Mouse (Mus musculus) myocyte (in vitro differentiated cells): ENCODE data around the gene Twf2.
A peak's percentile ranks its signal among the peaks of the same experiment; 100 is the strongest.

Experiments
- E2F4 ChIP-seq: IDR thresholded peaks from one replicate; pipeline ENCODE4 v1.6.1; 2011; ENCODE audit warnings: mild to moderate bottlenecking, control low read depth, moderate library complexity; ENCODE audit not compliant: insufficient read depth
- MAX ChIP-seq: IDR thresholded peaks from one replicate; pipeline ENCODE4 v1.6.1; 2011; ENCODE audit warnings: low read depth, mild to moderate bottlenecking, control low read depth
- MYOD1 ChIP-seq, 3 experiments: IDR thresholded peaks; one replicate each; pipeline ENCODE4 v1.6.1; 2011; ENCODE audit warnings: control low read depth in 2 of 3, low read depth in 2 of 3, mild to moderate bottlenecking in 2 of 3, moderate library complexity in 1 of 3; ENCODE audit not compliant: insufficient read length in 2 of 3, control insufficient read depth in 1 of 3
- MYOG ChIP-seq, 3 experiments: IDR thresholded peaks; one replicate each; pipeline ENCODE4 v1.6.1; 2011; ENCODE audit warnings: control low read depth in 2 of 3, low read depth in 2 of 3, mild to moderate bottlenecking in 2 of 3; ENCODE audit not compliant: insufficient read length in 2 of 3, control insufficient read depth in 1 of 3, insufficient read depth in 1 of 3
- POLR2A ChIP-seq: IDR thresholded peaks from one replicate; pipeline ENCODE4 v1.6.1; 2011; ENCODE audit warnings: low read depth, mild to moderate bottlenecking, control low read depth, moderate library complexity; ENCODE audit not compliant: insufficient read length
- POLR2AphosphoS2 ChIP-seq: IDR thresholded peaks from one replicate; pipeline ENCODE4 v1.6.1; 2011; ENCODE audit warnings: low read depth, control low read depth; ENCODE audit not compliant: insufficient read length
- TCF3 ChIP-seq: IDR thresholded peaks from one replicate; pipeline ENCODE4 v1.6.1; 2011; ENCODE audit warnings: low read depth, control low read depth; ENCODE audit not compliant: insufficient read length
- USF1 ChIP-seq: IDR thresholded peaks from one replicate; pipeline ENCODE4 v1.6.1; 2011; ENCODE audit warnings: low read depth, mild to moderate bottlenecking, control low read depth, moderate library complexity

DNA sequence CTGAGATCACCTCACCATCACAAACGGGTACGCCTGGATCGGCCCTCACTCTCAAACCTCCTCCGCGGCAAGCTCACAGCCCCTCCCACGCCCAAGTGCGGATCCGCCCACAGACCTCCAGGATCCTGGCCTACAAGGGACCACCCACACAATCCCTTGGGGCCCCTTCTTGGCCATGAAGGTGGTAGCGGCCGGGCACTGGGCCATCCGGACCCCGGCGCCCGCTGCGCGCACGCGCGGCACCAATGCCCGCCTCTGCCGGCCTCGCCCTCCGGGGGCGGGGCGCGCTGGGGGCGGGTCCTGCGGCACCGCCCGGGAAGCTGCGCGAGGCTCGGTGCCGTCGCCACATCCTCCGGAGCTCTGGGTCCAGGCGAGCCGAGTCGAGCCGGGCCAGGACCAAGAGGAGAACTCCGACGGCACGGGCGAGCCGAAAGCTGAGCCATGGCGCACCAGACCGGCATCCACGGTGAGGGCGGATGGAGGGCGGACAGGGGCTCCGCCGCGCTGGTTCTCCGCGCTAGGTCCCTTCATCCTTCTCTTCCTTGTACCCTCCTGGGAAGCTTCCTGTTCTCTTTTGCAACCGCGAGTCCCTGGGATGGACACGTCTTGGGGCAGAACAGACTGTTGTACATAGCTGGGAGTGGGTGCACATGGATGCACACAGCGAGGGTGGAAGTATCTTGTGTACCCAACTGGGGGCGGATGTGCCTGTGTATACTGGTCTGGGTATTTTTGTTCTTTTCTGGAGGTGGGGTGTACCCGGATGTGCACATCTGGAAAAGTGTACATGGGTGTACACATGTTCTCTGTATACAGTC is at the start of gene Twf2:
- no peak for TF ChIP-seq TCF3
- TF ChIP-seq POLR2AphosphoS2: peak; percentile 37
- TF ChIP-seq MAX: no peak
- peak; percentile 76 for TF ChIP-seq POLR2A
- TF ChIP-seq USF1: no peak
- no peak for TF ChIP-seq E2F4
- TF ChIP-seq MYOG (IDR thresholded peaks at IDR 0.05; ENCODE audit: control insufficient read depth in 1 of 3, insufficient read depth in 1 of 3, insufficient read length in 2 of 3, low read depth in 2 of 3): no peak
- TF ChIP-seq MYOD1 (IDR thresholded peaks at IDR 0.05; ENCODE audit: control insufficient read depth in 1 of 3, insufficient read length in 2 of 3, low read depth in 2 of 3): no peak
